Mouse (Mus musculus) erythroblast, embryonic 14.5 days (primary cell): ENCODE measurements around the gene Gm21973. TPM values are rescaled to one million over a fixed set of nuclear protein-coding genes. Genes with fewer than 3 reads are reported as not detected.

ENCODE experiments used
- H3K27me3 ChIP-seq: 2 replicates; pipeline ENCODE4 v1.6.1; 2012; ENCODE audit warnings: inconsistent platforms; ENCODE audit not compliant: control insufficient read depth
- H3K36me3 ChIP-seq: 2 replicates; pipeline ENCODE4 v1.6.1; 2012; ENCODE audit warnings: mild to moderate bottlenecking, inconsistent platforms; ENCODE audit not compliant: control insufficient read depth
- H3K4me1 ChIP-seq: 2 replicates; pipeline ENCODE4 v1.6.1; 2012; ENCODE audit warnings: inconsistent platforms; ENCODE audit not compliant: control insufficient read depth
- H3K4me3 ChIP-seq: replicated peaks from 2 replicates; pipeline ENCODE3; 2012; ENCODE audit warnings: moderate library complexity, mild to moderate bottlenecking, inconsistent platforms
- H3K9me3 ChIP-seq: 2 replicates; pipeline ENCODE4 v1.6.1; 2012; ENCODE audit warnings: low read length, inconsistent platforms, mixed read lengths; ENCODE audit not compliant: control insufficient read depth
- GATA1 ChIP-seq: IDR thresholded peaks from 2 replicates; pipeline ENCODE4 v1.6.1; 2012; ENCODE audit warnings: low read length, inconsistent platforms, mixed read lengths
- TAL1 ChIP-seq: IDR thresholded peaks from 3 replicates; pipeline ENCODE4 v1.6.1; 2012; ENCODE audit warnings: low read length, inconsistent platforms, mixed read lengths
- polyA plus RNA-seq: library from polyadenylated mRNA; stranded (reverse); fragments of >175 nt; gene quantifications from 2 replicates; pipeline ENCODE4 v1.2.3, GENCODE M21; 2012

The Gm21973 gene
- polyA plus RNA-seq, 1 experiment, result not detected

- H3K27me3 ChIP-seq, result no peaks in the 10 kb centered on the region
- no peaks in the 10 kb centered on the region for H3K36me3 ChIP-seq
- no peaks in the 10 kb centered on the region for H3K4me1 ChIP-seq
- TF ChIP-seq GATA1 (no peak), TAL1 (no peak)
- no peak overlapping the region for H3K4me3 ChIP-seq
- no peaks in the 10 kb centered on the region for H3K9me3 ChIP-seq
Observed at GRCm38 (mm10) chr15:10378338-10378959, 53.3 kb downstream of the Gm21973 start.

GRCm38 (mm10) chr15:10379757-10380458, 54.7 kb downstream of the Gm21973 start:
- Histone ChIP-seq H3K9me3 (no peaks in the 10 kb centered on the region), H3K27me3 (no peaks in the 10 kb centered on the region), H3K36me3 (no peaks in the 10 kb centered on the region), H3K4me1 (no peaks in the 10 kb centered on the region), H3K4me3 (no peak overlapping the region)
- TF ChIP-seq GATA1 (no peak), TAL1 (no peak)

GRCm38 (mm10) chr15:10387263-10387662, 62.1 kb downstream of the Gm21973 start:
- Histone ChIP-seq H3K9me3 (no peaks in the 10 kb centered on the region), H3K36me3 (no peaks in the 10 kb centered on the region; the same call in 1 of the 2 replicates), H3K4me1 (no peaks in the 10 kb centered on the region), H3K4me3 (no peak overlapping the region), H3K27me3 (no peaks in the 10 kb centered on the region)
- TF ChIP-seq TAL1 (no peak), GATA1 (no peak)

- Histone ChIP-seq H3K4me3 (no peak overlapping the region), H3K4me1 (no peaks in the 10 kb centered on the region), H3K36me3 (no peaks in the 10 kb centered on the region; the same call in 1 of the 2 replicates), H3K27me3 (no peaks in the 10 kb centered on the region), H3K9me3 (no peaks in the 10 kb centered on the region)
- TF ChIP-seq GATA1, result no peak
- no peak for TF ChIP-seq TAL1
Observed at GRCm38 (mm10) chr15:10399795-10400194, 74.6 kb downstream of the Gm21973 start.

GRCm38 (mm10) chr15:10400415-10400814, 75.2 kb downstream of the Gm21973 start:
- Histone ChIP-seq H3K4me1 (no peaks in the 10 kb centered on the region), H3K27me3 (no peaks in the 10 kb centered on the region), H3K4me3 (no peak overlapping the region), H3K9me3 (no peaks in the 10 kb centered on the region), H3K36me3 (no peaks in the 10 kb centered on the region; the same call in 1 of the 2 replicates)
- no peak for TF ChIP-seq TAL1

- Histone ChIP-seq H3K4me3 (no peak overlapping the region), H3K27me3 (no peaks in the 10 kb centered on the region), H3K36me3 (no peaks in the 10 kb centered on the region), H3K9me3 (no peaks in the 10 kb centered on the region), H3K4me1 (no peaks in the 10 kb centered on the region)
- TF ChIP-seq TAL1, result no peak
- TF ChIP-seq GATA1, result no peak
Observed at GRCm38 (mm10) chr15:10409842-10410241, 84.7 kb downstream of the Gm21973 start.

GRCm38 (mm10) chr15:10410881-10411280, 85.7 kb downstream of the Gm21973 start:
- no peak overlapping the region for H3K4me3 ChIP-seq
- H3K27me3 ChIP-seq, result no peaks in the 10 kb centered on the region
- no peaks in the 10 kb centered on the region for H3K9me3 ChIP-seq
- H3K4me1 ChIP-seq, result no peaks in the 10 kb centered on the region
- TF ChIP-seq GATA1 (no peak), TAL1 (no peak)
- no peaks in the 10 kb centered on the region for H3K36me3 ChIP-seq

GRCm38 (mm10) chr15:10413656-10414055, 88.5 kb downstream of the Gm21973 start:
- H3K4me3 ChIP-seq, result no peak overlapping the region
- no peaks in the 10 kb centered on the region for H3K36me3 ChIP-seq
- H3K4me1 ChIP-seq, result no peaks in the 10 kb centered on the region
- no peaks in the 10 kb centered on the region for H3K9me3 ChIP-seq
- TF ChIP-seq TAL1, result no peak
- no peak for TF ChIP-seq GATA1
- H3K27me3 ChIP-seq, result no peaks in the 10 kb centered on the region

GRCm38 (mm10) chr15:10421138-10421784, 96.1 kb downstream of the Gm21973 start:
- no peaks in the 10 kb centered on the region for H3K27me3 ChIP-seq
- TF ChIP-seq TAL1 (no peak), GATA1 (no peak)
- H3K4me1 ChIP-seq, result no peaks in the 10 kb centered on the region
- no peaks in the 10 kb centered on the region for H3K9me3 ChIP-seq
- no peak overlapping the region for H3K4me3 ChIP-seq
- H3K36me3 ChIP-seq, result no peaks in the 10 kb centered on the region
